Mouse (Mus musculus): ENCODE results near the gene Gcc1. TPM values are rescaled to one million over a fixed set of nuclear protein-coding genes. Genes with fewer than 3 reads are reported as not detected.

Gcc1 gene
- polyA plus RNA-seq (2015; fragmentation: Nextera tagmentation; extraction: Ambion mirVana) = 10.4 and 12.6 TPM in 2 replicates

DNA sequence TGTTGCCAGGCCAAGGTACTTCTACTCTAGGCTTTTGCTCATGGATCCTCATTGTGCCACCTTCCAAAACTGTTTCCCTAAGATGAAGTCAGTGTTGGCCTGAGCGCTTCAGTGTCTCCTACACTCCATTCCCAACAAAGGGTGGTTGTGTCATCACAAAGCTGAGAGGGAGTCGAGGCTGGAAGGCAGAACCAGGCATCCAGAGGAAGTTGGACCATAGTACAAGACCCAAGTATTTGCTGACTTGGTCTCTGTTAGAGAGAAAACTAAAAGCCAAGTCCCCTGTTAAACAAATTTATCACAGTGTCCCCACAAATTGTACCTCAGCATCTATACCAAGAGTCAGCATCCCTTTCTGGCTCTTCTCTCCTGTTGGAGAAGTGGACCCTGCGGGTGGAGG lies at the start of gene Gcc1:
Gcc1 (minus strand) TSS at position 101 of the 400 bp plus-strand sequence.
- 91% methylated on average over 3 of the region's 3 CpGs for WGBS
- Histone ChIP-seq H3K36me3 (ENCODE audit: control insufficient read depth, insufficient read depth, low read length) (peaks cover 8% of the 10 kb centered on the region), H3K27ac (ENCODE audit: low read depth, low read length) (no peak within 1 kb of the TSS), H3K4me2 (ENCODE audit: low read length) (no peak within 1 kb of the TSS), H3K4me3 (ENCODE audit: low read length) (no peak within 1 kb of the TSS), H3K27me3 (replicated peaks; ENCODE audit: control insufficient read depth, insufficient read depth, low read length) (no peaks in the 10 kb centered on the region), H3K4me1 (ENCODE audit: control insufficient read depth, insufficient read depth, low read depth, low read length) (peaks cover 13% of the 10 kb centered on the region), H3K9ac (ENCODE audit: low read depth, low read length) (no peak within 1 kb of the TSS), H3K9me3 (ENCODE audit: control insufficient read depth, low read length) (no peaks in the 10 kb centered on the region)
- no peak for ATAC-seq

GRCm38 (mm10) chr6:28474839-28475238 lies 46.6 kb upstream of the Gcc1 start, which contains the start of gene Snd1:
Gene Snd1 (plus strand): TSS chr6:28475139.
- Histone ChIP-seq H3K27ac (ENCODE audit: low read depth, low read length) (no peak within 1 kb of the TSS), H3K4me1 (ENCODE audit: control insufficient read depth, insufficient read depth, low read depth, low read length) (peaks cover 3% of the 10 kb centered on the region; the same call in 1 of the 2 replicates), H3K9ac (ENCODE audit: low read depth, low read length) (no peak within 1 kb of the TSS), H3K27me3 (replicated peaks; ENCODE audit: control insufficient read depth, insufficient read depth, low read length) (no peaks in the 10 kb centered on the region), H3K9me3 (ENCODE audit: control insufficient read depth, low read length) (no peaks in the 10 kb centered on the region), H3K4me2 (ENCODE audit: low read length) (no peak within 1 kb of the TSS), H3K36me3 (ENCODE audit: control insufficient read depth, insufficient read depth, low read length) (no peaks in the 10 kb centered on the region), H3K4me3 (ENCODE audit: low read length) (no peak within 1 kb of the TSS)
- WGBS = 89% methylated on average over 5 of the region's 5 CpGs
- no peak for ATAC-seq

DNA sequence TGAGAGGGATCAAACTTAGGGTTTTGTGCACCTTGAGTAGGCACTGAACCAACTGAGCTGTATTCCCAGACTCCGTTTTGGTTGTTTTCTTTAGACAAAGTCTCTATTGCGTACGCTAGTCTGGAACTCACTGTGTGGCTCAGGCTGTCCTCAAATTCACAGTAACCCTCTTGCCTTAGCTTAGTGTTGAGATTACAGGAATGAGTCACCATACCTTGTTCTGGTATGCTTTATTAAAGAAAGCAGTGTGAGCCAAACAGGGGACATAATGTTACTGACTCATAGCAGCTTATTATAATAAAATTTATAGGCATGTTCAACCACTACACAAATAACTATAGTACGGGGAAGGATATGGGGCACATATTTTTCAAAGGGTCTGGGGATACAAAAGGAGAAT lies 46.0 kb upstream of the Gcc1 start:
- 95% methylated on average over 4 of the region's 4 CpGs for whole genome bisulfite sequencing
- Histone ChIP-seq H3K4me3 (ENCODE audit: low read length) (no peak overlapping the region), H3K4me2 (ENCODE audit: low read length) (no peak overlapping the region), H3K36me3 (ENCODE audit: control insufficient read depth, insufficient read depth, low read length) (no peaks in the 10 kb centered on the region), H3K4me1 (ENCODE audit: control insufficient read depth, insufficient read depth, low read depth, low read length) (peaks cover 2% of the 10 kb centered on the region; the same call in 1 of the 2 replicates), H3K27me3 (replicated peaks; ENCODE audit: control insufficient read depth, insufficient read depth, low read length) (no peaks in the 10 kb centered on the region), H3K9me3 (ENCODE audit: control insufficient read depth, low read length) (no peaks in the 10 kb centered on the region), H3K27ac (ENCODE audit: low read depth, low read length) (no peak overlapping the region), H3K9ac (ENCODE audit: low read depth, low read length) (no peak overlapping the region)
- ATAC-seq = no peak

DNA sequence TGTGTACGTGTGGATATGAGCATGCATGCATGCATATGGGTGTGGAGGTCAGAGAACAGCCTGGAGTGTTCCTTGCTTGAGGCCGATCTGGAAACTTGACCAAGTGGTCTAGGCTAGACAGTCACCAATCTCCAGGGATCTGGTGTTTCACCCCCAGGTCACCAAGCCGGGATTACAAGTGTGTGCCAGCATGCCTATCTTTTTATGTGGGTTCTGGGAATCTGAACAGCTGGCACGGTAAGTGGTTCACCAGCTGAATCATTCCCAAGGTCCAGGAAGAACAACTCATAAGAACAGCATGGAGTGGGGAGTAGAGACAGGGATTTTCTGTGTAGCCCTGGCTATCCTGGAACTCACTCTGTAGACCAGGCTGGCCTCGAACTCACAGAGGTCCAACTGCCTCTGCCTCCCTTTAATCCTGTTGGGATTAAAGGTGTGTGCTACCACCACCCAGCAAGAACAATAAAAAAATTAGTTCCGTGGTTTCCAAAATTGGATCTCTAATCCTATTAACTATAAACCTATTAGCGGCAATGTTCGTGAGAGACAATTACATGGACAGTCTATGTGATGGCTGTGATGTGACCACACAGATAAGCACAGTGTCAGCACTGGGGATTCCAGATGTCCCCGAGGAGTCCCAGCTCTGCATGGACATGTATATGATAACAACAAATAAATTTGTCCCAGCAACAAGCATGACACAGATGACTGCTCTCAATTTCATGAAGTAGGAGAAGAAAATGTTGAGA lies 43.3 kb upstream of the Gcc1 start:
- no peaks in the 10 kb centered on the region for H3K4me1 ChIP-seq (ENCODE audit: control insufficient read depth, insufficient read depth, low read depth, low read length)

DNA sequence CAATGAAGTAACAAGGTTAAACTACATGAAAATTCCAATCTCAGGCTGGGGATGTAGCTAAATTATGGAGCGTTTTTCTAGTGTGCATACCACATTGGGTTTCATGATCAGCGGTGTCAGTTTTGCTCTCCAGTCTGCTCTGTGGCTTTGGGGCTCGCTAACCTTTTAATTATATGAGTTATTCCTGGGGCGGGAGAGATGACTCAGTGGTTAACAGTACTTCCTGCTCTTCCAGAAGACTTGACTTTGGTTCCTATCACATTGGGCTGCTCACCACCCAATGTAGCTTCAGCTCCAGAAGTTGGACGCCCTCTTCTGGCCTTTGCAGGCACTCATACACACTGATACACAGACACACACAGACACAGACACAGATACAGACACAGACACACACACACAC lies 42.4 kb upstream of the Gcc1 start:
- WGBS = 77% methylated on average over 5 of the region's 5 CpGs

More for the DNA sequence above, 43.3 kb upstream of the Gcc1 start:
- 90% methylated on average over 9 of the region's 9 CpGs for WGBS
- Histone ChIP-seq H3K4me3 (ENCODE audit: low read length) (no peak overlapping the region), H3K9me3 (ENCODE audit: control insufficient read depth, low read length) (no peaks in the 10 kb centered on the region), H3K36me3 (ENCODE audit: control insufficient read depth, insufficient read depth, low read length) (no peaks in the 10 kb centered on the region), H3K9ac (ENCODE audit: low read depth, low read length) (no peak overlapping the region), H3K4me2 (ENCODE audit: low read length) (no peak overlapping the region), H3K27me3 (replicated peaks; ENCODE audit: control insufficient read depth, insufficient read depth, low read length) (no peaks in the 10 kb centered on the region), H3K27ac (ENCODE audit: low read depth, low read length) (no peak overlapping the region)
- ATAC-seq = no peak

GRCm38 (mm10) chr6:28470017-28470602 lies 41.9 kb upstream of the Gcc1 start:
- no peak for ATAC-seq
- no peaks in the 10 kb centered on the region for H3K9me3 ChIP-seq (ENCODE audit: control insufficient read depth, low read length)
- H3K27ac ChIP-seq (ENCODE audit: low read depth, low read length) = no peak overlapping the region
- no peak overlapping the region for H3K4me2 ChIP-seq (ENCODE audit: low read length)
- H3K36me3 ChIP-seq (ENCODE audit: control insufficient read depth, insufficient read depth, low read length) = no peaks in the 10 kb centered on the region
- no peak overlapping the region for H3K4me3 ChIP-seq (ENCODE audit: low read length)
- no peak overlapping the region for H3K9ac ChIP-seq (ENCODE audit: low read depth, low read length)
- 73% methylated on average over 4 of the region's 4 CpGs for WGBS
- H3K27me3 ChIP-seq (replicated peaks; ENCODE audit: control insufficient read depth, insufficient read depth, low read length) = no peaks in the 10 kb centered on the region
- no peaks in the 10 kb centered on the region for H3K4me1 ChIP-seq (ENCODE audit: control insufficient read depth, insufficient read depth, low read depth, low read length)

More for the DNA sequence above, 42.4 kb upstream of the Gcc1 start:
- Histone ChIP-seq H3K27me3 (replicated peaks; ENCODE audit: control insufficient read depth, insufficient read depth, low read length) (no peaks in the 10 kb centered on the region), H3K27ac (ENCODE audit: low read depth, low read length) (no peak overlapping the region), H3K4me1 (ENCODE audit: control insufficient read depth, insufficient read depth, low read depth, low read length) (no peaks in the 10 kb centered on the region), H3K4me3 (ENCODE audit: low read length) (no peak overlapping the region), H3K9me3 (ENCODE audit: control insufficient read depth, low read length) (no peaks in the 10 kb centered on the region), H3K4me2 (ENCODE audit: low read length) (no peak overlapping the region), H3K36me3 (ENCODE audit: control insufficient read depth, insufficient read depth, low read length) (no peaks in the 10 kb centered on the region), H3K9ac (ENCODE audit: low read depth, low read length) (no peak overlapping the region)
- no peak for ATAC-seq

DNA sequence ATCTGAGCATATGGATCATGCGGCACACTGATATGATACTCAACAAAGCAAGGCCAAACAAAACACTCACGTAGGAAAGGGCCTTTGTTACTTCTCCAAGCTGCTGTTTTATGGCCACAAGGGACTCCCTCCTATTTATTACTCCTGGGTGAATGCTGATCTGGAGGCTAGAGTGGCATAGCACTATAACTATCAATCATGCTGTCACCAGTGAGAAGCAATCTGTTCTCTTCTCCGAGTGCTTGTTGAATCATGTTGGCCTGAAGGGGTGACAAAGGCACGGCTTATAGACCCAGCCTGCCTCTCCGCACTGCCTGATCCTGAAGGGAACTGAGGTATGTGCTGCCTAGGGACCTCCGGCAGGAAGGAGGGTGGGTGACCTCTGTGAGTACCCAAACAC lies 36.4 kb upstream of the Gcc1 start:
- Histone ChIP-seq H3K27me3 (replicated peaks; ENCODE audit: control insufficient read depth, insufficient read depth, low read length) (no peaks in the 10 kb centered on the region), H3K9ac (ENCODE audit: low read depth, low read length) (no peak overlapping the region), H3K4me2 (ENCODE audit: low read length) (no peak overlapping the region), H3K36me3 (ENCODE audit: control insufficient read depth, insufficient read depth, low read length) (no peaks in the 10 kb centered on the region), H3K4me1 (ENCODE audit: control insufficient read depth, insufficient read depth, low read depth, low read length) (no peaks in the 10 kb centered on the region), H3K9me3 (ENCODE audit: control insufficient read depth, low read length) (no peaks in the 10 kb centered on the region), H3K27ac (ENCODE audit: low read depth, low read length) (no peak overlapping the region), H3K4me3 (ENCODE audit: low read length) (no peak overlapping the region)
- WGBS = 36% methylated on average over 6 of the region's 6 CpGs
- 0 out of 2 replicates have a peak, but pooled peaks have one; percentile 30 for ATAC-seq

DNA sequence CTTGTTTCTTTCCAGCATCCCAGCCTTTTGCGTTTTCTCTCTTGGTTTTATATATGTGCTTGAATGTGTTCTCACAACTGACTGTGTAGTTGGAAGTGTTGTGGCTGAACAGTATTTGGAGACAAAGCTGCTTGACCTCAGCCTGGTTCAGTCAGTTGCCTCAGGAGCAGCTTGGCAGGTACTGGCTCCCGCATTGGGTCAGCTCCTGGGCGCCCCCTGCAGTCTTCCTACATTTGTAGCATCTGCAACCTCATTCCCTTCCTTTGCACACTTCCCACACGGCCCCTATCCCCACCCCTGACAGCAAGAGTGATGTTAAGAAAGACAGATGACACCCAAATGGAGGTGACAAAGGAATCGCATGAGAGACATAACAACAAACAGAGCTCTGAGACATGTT lies 32.3 kb upstream of the Gcc1 start:
- Histone ChIP-seq H3K36me3 (ENCODE audit: control insufficient read depth, insufficient read depth, low read length) (no peaks in the 10 kb centered on the region), H3K9ac (ENCODE audit: low read depth, low read length) (no peak overlapping the region), H3K4me1 (ENCODE audit: control insufficient read depth, insufficient read depth, low read depth, low read length) (no peaks in the 10 kb centered on the region), H3K4me3 (ENCODE audit: low read length) (no peak overlapping the region), H3K9me3 (ENCODE audit: control insufficient read depth, low read length) (no peaks in the 10 kb centered on the region), H3K27me3 (replicated peaks; ENCODE audit: control insufficient read depth, insufficient read depth, low read length) (no peaks in the 10 kb centered on the region), H3K4me2 (ENCODE audit: low read length) (no peak overlapping the region), H3K27ac (ENCODE audit: low read depth, low read length) (no peak overlapping the region)
- WGBS = 9% methylated on average over 5 of the region's 5 CpGs
- ATAC-seq = 0 out of 2 replicates have a peak, but pooled peaks have one; percentile 54

- H3K4me3 ChIP-seq (ENCODE audit: low read length) = no peak overlapping the region
- no peak overlapping the region for H3K27ac ChIP-seq (ENCODE audit: low read depth, low read length)
- no peaks in the 10 kb centered on the region for H3K27me3 ChIP-seq (replicated peaks; ENCODE audit: control insufficient read depth, insufficient read depth, low read length)
- no peak overlapping the region for H3K4me2 ChIP-seq (ENCODE audit: low read length)
- no peak overlapping the region for H3K9ac ChIP-seq (ENCODE audit: low read depth, low read length)
- no peaks in the 10 kb centered on the region for H3K4me1 ChIP-seq (ENCODE audit: control insufficient read depth, insufficient read depth, low read depth, low read length)
- no peaks in the 10 kb centered on the region for H3K9me3 ChIP-seq (ENCODE audit: control insufficient read depth, low read length)
- H3K36me3 ChIP-seq (ENCODE audit: control insufficient read depth, insufficient read depth, low read length) = no peaks in the 10 kb centered on the region
- no peak for ATAC-seq
These were observed 31.1 kb upstream of the Gcc1 start for GRCm38 (mm10) chr6:28459221-28459668.

Data from hindbrain, embryonic 16.5 days (tissue).